Mouse (Mus musculus) spleen, embryonic (tissue): ENCODE measurements around the gene Krt83.
"Not testable (repeated sequence)": the region's sequence is repeated elsewhere in the genome, so short reads cannot be mapped to it uniquely, and the experiment has no call there.

Source experiments
- CTCF ChIA-PET: fragments of 350-600 bp; sonication (Branson Sonifier 250); formaldehyde crosslinking; loops from one replicate; lab custom pipeline; 2022; lab: Charles Lee

Gene Krt83

GRCm38 (mm10) chr15:101491431-101491830 is at the start of gene Krt83:
TSS of gene Krt83 (minus strand) at chr15:101491512.
- CTCF ChIA-PET, result no interaction called here

DNA sequence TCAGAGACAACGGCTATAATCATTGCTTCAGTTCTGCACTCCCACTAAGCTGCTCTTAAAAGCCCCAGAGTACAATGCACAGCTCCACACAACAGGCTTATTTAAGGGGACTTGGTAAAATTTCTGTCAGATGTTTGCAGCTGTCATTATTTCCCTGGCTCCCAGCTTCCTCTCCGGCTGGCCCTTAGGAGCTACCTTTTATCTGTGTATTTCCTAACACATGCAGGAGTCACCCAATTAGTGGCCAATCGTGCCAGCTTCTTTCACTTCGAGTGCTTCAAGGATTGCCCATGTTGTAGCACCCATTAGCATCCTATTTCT is 47.2 kb upstream of the Krt83 start:
- CTCF ChIA-PET, result no interaction called here

GRCm38 (mm10) chr15:101537864-101538579 is 46.7 kb upstream of the Krt83 start:
- CTCF ChIA-PET, result no interaction called here

DNA sequence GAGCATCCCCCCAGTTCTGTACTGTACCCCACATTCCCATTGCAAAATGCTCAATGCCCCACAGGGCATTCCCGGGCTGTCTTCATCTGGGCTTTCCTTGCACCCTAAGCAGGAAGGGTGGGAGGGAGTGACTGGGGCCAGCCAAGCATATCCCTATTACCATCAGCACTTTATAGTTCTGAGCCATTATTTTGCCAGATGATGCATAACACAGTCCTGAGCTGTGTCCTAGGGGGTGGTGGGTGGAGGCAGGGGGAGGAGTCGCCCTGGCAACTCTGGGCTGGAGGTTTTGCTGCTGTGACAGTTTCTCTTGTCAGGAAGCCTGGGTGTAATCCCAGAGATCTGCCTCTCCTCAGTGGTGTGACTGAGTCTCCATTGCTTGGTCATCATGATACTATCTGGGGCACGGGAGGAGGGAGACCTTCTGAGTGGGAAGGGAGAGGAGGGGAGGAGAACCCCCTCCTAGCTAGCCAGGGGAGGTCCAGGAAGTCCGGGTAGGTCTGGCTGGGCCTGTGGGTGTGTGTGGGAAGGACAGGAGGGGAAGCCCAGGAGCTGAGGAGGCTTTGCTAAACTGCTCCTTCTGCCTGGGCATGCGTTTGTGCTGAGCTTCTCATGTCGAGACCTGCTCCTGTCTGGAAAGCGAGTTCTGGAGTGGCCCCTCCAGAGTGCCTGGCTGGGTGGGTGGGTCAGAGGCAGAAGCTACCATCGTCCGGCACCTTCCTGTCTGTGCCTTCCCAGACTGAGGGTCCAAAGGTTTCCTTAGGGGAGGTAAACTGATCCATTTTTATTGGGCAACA is 44.9 kb upstream of the Krt83 start:
- CTCF ChIA-PET, result no interaction called here

GRCm38 (mm10) chr15:101532720-101533119 is 41.4 kb upstream of the Krt83 start, which contains the start of gene Krt84:
TSS of gene Krt84 (minus strand) at chr15:101532820.
- CTCF ChIA-PET, result no interaction called here

DNA sequence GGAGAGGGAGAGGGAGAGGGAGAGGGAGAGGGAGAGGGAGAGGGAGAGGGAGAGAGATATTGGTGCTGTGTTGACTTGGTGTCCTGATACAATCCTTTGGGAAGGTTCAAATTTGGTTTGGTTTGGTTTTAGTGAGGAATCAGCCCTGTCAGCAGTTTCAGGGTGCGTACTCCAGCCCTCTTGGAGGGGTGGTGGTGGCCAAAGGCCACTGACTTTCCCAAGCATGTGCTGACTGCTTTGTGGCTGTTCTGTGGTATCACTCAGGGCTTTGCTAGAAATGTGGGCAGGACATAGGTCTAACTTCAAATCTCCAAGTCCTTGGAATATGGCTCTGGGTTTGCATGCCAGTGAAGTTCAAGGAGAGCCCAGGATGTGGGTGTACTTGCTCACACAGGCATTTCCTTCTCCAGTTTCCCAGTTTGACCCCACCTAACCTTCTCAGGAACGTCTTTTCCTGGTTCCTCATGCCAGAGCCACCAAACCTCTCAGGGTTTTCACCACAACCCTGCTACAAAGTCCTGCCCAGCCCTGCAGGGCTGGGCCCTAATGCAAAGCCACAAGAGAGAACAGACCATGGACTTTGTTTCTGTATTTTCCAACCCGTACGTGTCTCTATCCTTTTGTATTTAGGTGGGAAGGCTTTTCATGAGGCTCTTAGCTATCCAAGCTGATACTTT is 31.4 kb upstream of the Krt83 start:
- CTCF ChIA-PET, result no interaction called here

DNA sequence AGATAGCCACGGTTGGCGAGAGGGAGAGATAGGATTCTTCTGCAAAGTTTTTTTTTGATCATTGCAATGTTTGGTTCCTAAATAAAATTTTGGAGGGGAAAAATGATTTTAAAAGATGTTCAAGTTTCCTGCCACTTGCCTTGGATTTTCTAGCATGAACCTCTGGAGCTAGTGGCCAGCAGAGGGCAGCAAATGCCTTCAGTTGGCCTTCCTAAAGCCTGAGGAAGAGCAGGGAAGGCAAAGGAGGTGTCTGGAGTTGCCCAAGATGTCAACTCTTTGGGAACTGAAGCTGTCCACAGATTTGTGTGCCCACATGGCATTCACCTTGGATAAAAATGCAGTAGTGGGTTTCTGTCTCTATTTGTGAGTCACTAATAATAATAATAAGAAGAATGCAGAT is 28.5 kb upstream of the Krt83 start:
- CTCF ChIA-PET, result no interaction called here

DNA sequence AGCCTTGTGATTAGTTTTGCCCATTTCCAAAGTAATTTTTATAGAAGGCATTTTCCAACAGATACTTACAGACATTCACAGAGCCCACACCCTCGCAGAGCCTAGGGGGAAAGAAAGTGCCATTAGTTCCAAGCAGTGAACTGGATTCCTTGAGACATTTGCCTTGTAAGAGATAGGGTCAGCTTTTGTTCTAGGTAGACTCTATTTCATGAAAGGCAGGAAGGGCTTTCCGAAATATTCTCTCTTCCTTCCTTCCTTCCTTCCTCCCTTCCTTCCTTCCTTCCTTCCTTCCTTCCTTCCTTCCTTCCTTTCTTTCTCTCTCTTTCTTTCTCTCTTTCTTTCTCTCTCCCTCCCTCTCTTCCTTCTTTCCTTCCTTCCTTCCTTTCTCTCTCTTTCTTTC is 25.8 kb upstream of the Krt83 start, which contains the start of gene Gm49425:
Gene Gm49425 (minus strand): TSS at position 101 of the 400 bp plus-strand sequence.
- CTCF ChIA-PET, result not testable (repeated sequence)

GRCm38 (mm10) chr15:101508247-101508646 is 16.9 kb upstream of the Krt83 start:
- CTCF ChIA-PET, result no interaction called here

GRCm38 (mm10) chr15:101506896-101507758 is 15.8 kb upstream of the Krt83 start:
- CTCF ChIA-PET, result no interaction called here

- CTCF ChIA-PET, result interaction anchor here (0.7 kb wide), 1 partner anchor 18 kb away, joined by 4 read pairs; no protein-coding TSS in a partner anchor
Measured at GRCm38 (mm10) chr15:101497181-101497580, 5.9 kb upstream of the Krt83 start.

GRCm38 (mm10) chr15:101495266-101495665 is 4.0 kb upstream of the Krt83 start:
- CTCF ChIA-PET, result no interaction called here

DNA sequence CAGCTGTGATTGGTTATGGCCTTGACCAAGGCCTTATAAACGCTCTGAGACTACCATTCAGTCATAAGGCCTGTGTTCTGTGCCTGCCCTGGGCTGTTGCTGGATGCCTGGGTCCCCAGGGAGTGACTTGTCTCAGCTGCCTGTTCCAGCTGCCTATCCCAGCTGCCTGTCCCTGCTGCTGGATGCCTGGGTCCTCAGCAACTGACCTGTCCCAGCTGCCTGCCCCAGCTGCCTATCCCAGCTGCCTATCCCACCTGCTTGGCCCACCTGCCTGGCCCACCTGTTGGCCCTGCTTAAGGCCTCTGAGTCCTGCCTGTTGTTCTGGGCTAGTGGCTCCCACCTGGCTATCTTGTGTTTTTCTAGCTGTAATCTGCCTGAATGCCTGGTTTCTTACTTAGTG is 2.9 kb upstream of the Krt83 start:
- CTCF ChIA-PET, result no interaction called here

GRCm38 (mm10) chr15:101493713-101494112 is 2.4 kb upstream of the Krt83 start:
- CTCF ChIA-PET, result no interaction called here

GRCm38 (mm10) chr15:101492718-101493117 is 1.4 kb upstream of the Krt83 start:
- CTCF ChIA-PET, result no interaction called here

- CTCF ChIA-PET, result no interaction called here
Measured at GRCm38 (mm10) chr15:101485911-101486635, 5.2 kb downstream of the Krt83 start.

DNA sequence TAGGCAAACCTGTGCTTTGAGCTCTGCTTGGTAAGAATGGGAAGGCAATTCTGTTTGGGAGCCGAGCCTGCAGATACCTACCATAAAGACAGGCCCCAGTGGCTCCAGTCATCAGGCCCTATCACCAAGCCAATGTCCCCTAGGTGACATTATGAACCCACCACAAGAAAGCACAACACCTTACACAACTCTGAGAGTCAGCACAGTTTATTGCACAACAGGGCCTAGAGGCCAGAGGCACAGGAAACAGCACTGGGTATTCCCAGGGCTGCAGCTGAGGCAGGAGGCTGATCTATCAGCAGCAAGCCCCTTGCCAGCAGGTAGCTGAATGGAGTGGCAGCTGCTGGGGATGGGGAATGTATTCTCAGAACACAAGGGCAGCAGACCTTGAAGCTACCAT is 6.4 kb downstream of the Krt83 start:
- CTCF ChIA-PET, result no interaction called here

DNA sequence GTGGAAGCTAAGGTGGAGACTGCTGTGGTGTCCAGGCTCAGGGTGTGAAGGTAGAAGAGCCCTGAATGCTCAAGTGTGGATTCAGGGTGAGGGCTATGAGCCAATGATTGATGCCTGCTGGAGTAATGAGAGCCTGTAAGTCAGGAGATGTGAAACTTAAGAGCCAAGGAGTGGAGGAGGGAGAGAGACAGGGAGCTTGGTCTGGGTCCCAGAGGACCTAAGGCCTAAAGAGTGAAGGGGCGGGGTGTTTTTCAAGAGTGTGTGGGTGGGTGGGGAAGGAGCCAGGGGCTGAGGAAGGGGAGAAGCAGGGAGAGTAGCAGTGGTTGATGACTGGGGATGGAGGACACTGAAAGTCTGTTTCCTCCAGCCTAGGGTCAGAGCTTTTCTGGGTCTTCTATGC is 7.7 kb downstream of the Krt83 start:
- CTCF ChIA-PET, result no interaction called here

DNA sequence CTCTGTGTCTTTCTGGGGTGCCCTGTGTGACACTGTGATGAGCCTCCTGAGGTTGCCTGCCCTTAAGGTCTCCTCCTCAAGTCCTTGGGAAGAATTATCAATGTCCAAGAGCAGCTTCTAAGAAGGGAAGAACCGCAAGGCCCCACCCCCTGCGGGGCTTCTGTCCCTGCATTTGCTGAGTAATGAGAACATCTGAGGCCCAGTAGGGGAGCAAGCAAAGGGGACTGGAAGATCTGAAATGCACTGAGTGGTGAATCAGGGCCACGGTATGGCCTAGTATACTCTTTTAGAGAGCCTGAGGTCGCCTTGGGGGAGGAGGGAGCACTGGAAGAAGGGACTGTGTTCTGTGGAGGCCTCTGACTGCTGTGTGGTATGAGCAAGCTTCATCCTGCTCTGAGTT is 9.3 kb downstream of the Krt83 start:
- CTCF ChIA-PET, result no interaction called here

DNA sequence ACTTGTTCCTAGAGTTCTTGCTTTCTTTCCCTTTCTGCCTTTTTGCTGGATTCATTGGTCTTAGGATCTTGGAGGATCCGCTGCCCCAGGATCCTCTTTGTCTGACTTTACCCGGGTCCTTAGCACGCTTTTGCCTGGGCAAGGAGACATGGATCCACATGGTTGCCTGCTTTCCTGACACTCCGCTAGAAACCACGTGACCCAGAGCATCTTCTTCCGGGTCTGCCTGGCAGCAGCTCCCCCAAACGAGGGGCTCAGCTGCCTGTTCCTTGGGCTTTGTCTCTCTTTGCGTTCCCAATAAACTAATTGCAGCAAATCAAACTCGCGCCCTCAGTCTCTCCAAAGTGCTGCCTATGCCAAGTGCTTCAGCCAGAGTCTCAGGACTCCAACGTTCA is 11.6 kb downstream of the Krt83 start:
- CTCF ChIA-PET, result interaction anchor here (0.6 kb wide), 1 partner anchor 18 kb away, joined by 4 read pairs; no protein-coding TSS in a partner anchor
